Mouse (Mus musculus): ENCODE data around the gene Gm10563. TPM values are rescaled to one million over a fixed set of nuclear protein-coding genes. Genes with fewer than 3 reads are reported as not detected.
"Not testable (repeated sequence)": the region's sequence is repeated elsewhere in the genome, so short reads cannot be mapped to it uniquely, and the experiment has no call there.

The Gm10563 gene
- not detected for total RNA-seq (2021)
- long read RNA-seq, experiment 1, partial matches to known transcripts: 0 of 1 reads
- long read RNA-seq, experiment 1, other reads (novel, unspliced or antisense): 1 of 1 reads
- long read RNA-seq, experiment 2: 0 reads

DNA sequence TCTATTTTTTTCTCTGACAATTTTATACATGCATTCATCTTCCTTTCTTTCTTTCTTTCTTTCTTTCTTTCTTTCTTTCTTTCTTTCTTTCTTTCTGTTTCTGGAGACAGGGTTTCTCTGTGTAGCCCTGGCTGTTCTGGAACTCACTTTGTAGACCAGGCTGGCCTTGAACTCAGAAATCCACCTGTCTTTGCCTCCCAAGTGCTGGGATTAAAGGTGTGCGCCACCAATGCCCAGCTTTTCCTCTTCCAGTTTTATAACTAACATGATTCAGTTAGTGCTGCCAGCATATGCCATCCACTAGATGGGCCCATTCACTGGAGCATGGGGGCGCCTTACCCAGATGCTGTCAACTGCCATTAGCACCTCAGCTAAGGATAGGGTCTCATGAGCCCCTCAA, at the start of gene Gm10563:
Gene Gm10563 (minus strand): TSS at position 101 of the 400 bp plus-strand sequence.
- not testable (repeated sequence) for DNase-seq

GRCm38 (mm10) chr4:155694482-155695401, 49.5 kb upstream of the Gm10563 start:
- peak; percentile 62 for DNase-seq

DNA sequence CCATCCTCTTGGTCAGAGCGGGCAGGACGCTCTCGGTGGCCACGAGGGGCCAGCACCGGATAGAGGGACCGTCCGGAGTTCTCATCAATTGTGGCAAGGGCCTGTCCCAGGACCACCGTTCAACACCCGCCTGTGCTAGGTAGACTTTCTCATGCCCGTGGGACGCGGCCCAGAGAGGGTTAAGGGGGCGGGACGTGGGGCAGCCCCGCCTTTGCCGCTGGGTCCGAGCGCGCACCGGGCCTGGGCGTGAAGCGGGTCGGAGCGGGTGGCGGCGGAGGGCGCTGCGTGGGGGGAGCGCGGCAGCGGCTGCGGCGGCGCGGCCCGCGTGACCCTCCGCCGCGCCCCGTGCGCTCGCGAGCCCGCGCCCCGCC, 48.9 kb upstream of the Gm10563 start, which contains the start of gene Fndc10:
Gene Fndc10 (plus strand): TSS at position 232 of the 371 bp plus-strand sequence.
- peak; percentile 74 for DNase-seq

- no peak for DNase-seq
Observed at GRCm38 (mm10) chr4:155692421-155692820, 47.2 kb upstream of the Gm10563 start.

DNA sequence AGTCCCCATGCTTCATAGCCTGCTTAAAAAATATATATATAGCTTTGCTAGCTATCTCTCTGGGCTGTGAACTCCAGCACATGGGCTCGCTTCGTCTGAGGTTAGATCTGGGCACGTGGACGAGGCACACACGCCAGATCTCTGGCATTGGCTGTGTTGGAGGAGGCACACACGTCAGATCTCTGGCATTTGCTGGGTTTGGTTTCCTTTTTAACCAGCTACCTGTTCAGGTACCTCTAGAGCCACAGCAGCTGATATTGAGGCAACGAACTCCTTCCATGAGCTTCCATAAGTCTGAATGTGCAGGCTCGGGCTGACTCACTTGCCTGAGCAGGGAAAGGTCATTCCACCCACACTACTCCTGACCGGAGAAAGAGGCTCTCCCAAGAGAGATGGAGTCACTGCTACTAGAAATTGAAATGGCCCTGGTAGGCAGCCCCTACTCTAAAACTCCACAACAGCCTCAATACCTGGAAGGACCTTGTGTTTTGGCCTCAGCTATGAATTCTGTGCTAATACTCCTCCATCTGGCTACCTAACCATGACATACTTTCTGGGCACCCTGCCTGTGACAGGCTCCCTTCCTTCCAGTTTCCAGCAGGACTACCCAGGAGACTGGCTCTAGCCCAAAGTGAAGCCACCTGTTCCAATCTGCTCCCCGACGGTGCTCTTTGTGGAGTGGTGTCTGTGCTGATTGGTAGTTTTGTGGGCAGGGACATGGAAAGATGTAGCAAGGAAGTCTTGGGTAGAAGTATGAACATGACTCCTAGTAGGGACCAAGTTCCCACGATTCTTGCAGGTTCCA, 45.6 kb upstream of the Gm10563 start:
- DNase-seq: no peak

DNA sequence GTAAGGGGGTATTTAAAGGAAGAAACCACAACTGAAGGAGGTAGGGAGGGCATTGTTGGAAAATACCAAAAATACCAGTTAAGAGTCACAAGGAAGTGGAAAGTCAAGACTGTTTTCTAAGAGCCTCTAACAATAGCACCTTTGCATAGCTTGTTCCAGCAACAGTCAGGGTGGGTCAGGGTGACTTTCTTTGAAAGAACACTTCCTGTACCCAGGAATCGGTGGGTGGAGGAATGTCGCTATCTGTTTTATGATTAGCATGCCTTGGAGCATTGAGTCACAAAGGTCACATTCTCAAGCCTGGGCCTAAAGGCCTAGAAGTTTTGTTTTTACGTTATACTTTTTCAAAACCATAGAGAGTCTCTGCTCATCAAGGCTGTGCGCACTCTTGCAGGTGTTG, 42.6 kb upstream of the Gm10563 start:
- not testable (repeated sequence) for DNase-seq

DNA sequence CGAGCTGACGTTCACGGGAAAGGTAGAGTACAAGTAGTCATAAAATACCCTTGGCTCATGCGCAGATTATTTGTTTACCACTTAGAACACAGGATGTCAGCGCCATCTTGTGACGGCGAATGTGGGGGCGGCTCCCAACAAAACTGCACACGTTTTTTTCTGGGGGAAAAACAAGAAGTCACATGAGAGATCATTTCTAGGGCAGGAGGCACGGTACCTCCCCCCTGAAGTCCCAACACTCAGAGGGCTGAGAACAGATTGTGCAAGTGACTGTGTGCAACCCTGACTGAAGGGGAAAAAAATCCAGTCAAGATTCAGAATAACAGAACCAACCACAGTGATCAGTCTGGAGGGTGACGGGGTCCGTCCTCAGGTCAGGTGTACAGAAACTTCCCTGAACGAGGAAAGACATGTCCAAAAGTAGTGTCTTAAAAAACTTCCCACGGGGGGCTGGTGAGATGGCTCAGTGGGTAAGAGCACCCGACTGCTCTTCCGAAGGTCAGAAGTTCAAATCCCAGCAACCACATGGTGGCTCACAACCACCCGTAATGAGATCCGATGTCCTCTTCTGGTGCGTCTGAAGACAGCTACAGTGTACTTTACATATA, 38.6 kb upstream of the Gm10563 start:
- not testable (repeated sequence) for DNase-seq

DNA sequence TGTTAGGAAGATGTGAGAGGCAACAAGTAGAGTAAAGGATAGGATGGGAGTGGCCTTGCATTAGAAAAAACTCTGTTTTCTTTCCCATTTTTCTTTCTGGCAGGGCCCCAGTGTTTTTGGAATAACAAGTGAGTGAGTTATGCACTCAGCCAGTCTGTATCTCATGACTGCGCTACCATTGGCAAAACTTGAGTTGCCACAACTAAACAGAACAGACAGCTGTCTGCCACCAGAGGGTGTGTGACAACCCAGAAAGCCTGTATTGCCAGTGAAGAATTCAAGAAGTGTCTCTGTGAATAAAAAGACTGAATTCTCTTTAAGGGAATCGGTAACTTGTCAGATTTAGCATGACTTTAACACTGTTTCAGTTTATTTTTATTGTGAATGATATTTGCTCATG, 30.8 kb upstream of the Gm10563 start:
- DNase-seq: no peak

GRCm38 (mm10) chr4:155672082-155672481, 26.9 kb upstream of the Gm10563 start:
- no peak for DNase-seq

DNA sequence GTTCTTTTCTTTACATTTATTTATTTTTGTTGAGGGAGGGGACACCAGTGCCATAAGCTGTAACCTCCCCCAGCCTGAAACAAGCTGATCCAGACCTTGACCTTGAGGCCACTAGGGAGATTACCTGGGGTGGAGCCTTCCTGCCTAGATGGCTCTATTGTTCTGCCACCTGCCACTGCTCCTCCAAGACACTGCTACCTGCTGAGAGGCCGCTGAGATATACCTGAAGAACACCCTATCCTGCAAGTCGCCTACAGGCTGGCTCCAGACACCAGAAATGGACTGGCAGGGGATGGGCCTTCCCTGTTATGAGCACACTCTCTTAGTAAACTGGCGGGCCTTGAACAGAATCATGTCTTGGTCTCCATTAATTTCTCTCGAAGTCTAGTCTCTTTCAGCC, 25.0 kb upstream of the Gm10563 start:
- DNase-seq: not testable (repeated sequence)

- DNase-seq: no peak
Observed at GRCm38 (mm10) chr4:155669598-155670075, 24.4 kb upstream of the Gm10563 start.

DNA sequence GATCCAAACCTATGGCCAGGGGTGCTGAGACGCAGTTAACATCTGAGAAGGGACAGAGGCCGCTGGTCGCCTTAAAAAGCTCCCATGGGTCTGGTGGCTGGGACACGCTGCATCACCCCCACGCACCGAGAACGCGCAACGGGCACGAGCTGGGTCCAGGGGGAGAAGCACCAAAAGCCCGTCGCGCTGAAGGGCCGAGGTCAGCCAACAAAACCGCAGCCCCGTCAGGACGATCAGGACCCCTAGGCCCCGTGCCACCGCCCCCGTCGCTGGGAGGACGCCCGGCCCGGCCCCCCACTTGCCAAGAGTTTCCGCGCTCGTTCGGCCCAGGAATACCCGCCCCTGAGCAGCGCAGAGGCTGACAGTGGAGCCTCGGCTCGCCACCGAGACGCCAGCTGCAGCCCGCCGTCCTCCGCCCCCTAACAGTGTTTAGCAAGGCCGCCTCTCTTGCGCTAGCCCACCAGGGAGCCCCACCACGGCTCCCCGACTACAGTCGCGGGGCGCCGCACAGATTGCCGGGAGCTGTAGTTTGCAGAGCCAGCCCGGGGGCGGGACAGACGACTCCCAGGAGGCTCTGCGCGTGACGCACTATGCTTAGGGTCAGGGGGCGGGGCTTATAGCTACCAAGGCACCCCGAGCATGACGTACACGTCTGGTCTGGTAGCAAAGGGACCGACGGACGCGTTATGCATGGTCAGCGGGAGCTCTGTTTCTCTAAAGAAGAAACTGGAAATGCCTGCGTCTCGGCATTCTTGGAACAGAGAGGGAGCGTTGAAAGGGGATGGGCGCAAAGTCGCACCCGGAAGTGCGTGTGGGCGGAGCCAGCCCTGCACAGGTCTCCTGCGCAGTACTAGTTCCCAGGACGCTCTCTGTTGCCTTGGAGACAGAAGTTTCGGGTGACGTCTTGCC, 23.7 kb upstream of the Gm10563 start, which contains the start of gene Mib2:
Gene Mib2 (minus strand): TSS at position 510 of the 909 bp plus-strand sequence.
- peak; percentile 97 for DNase-seq

DNA sequence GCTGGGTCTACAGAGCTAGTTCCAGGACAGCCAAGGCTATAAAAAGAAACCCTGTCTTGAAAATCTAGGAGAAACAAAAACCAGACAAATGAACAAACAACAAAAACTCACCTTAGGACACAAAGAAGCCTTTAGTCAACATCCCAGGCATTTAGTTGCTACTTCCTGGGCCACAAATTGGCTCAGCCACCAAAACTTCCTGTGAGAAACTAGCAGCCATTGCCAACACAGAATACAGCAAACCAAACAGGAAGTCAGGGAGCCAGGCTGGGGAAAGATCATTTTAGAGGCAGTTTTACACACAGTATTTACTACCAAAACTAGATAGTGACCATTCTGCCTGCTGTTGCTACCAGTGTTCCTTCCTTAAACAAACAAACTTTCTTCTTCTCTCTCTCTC, 21.7 kb upstream of the Gm10563 start:
- no peak for DNase-seq

GRCm38 (mm10) chr4:155660641-155661040, 15.4 kb upstream of the Gm10563 start:
- no peak for DNase-seq

DNA sequence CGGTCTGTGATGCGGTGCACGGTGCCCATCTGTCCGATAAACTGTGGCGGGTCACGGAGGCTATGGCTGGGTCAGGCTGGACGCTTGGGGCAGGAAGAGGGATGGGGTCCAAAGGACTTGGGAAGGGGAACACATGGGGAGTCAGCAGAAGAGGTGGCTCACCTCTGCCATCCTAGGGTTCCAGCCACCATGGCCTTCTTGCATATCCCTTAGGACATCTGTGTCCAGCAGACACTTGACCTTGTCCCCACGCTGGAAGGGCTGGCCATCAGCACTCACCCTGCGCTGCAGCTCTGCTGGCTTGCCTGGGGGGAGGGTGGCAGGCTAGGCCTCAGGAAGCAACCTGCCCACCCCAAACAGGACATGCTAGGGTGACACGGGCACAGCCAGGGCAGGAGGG, 13.8 kb upstream of the Gm10563 start:
- DNase-seq: no peak

- no peak for DNase-seq
Observed at GRCm38 (mm10) chr4:155656214-155656751, 11.1 kb upstream of the Gm10563 start.

- DNase-seq: peak; percentile 68
Observed at GRCm38 (mm10) chr4:155654456-155655298, 9.5 kb upstream of the Gm10563 start.

- DNase-seq: no peak
Observed at GRCm38 (mm10) chr4:155654183-155654455, 8.9 kb upstream of the Gm10563 start.

GRCm38 (mm10) chr4:155653451-155654182, 8.4 kb upstream of the Gm10563 start:
- peak; percentile 53 for DNase-seq

All from gastrocnemius, postnatal 10 days (tissue).